Mouse (Mus musculus) liver, embryonic 16.5 days (tissue): ENCODE measurements around the gene Gpr4. TPM values are rescaled to one million over a fixed set of nuclear protein-coding genes. Genes with fewer than 3 reads are reported as not detected.

Source experiments
- ATAC-seq: fragments of 200-750 bp; cut with Nextera tagmentation; 2 replicates; pipeline ENCODE4 v1.8.0; 2017; ENCODE audit warnings: low read depth, mild to moderate bottlenecking, moderate number of reproducible peaks, moderate library complexity
- H3K27ac ChIP-seq: fragments of 300-500 bp; sonication (generic); 2 replicates; pipeline ENCODE4 v1.5.1; 2014; ENCODE audit warnings: mild to moderate bottlenecking, low read length
- H3K27me3 ChIP-seq: fragments of 300-500 bp; sonication (generic); 2 replicates; pipeline ENCODE4 v1.6.1; 2014; ENCODE audit warnings: low read depth, low read length, mixed read lengths; ENCODE audit not compliant: control insufficient read depth, insufficient read depth
- H3K36me3 ChIP-seq: fragments of 300-500 bp; sonication (generic); 2 replicates; pipeline ENCODE4 v1.6.1; 2014; ENCODE audit warnings: mild to moderate bottlenecking; ENCODE audit not compliant: control insufficient read depth, insufficient read depth
- H3K4me1 ChIP-seq: fragments of 300-500 bp; sonication (generic); 2 replicates; pipeline ENCODE4 v1.6.1; 2014; ENCODE audit warnings: low read depth, low read length, mixed read lengths; ENCODE audit not compliant: control insufficient read depth
- H3K4me2 ChIP-seq: fragments of 300-500 bp; sonication (generic); 2 replicates; pipeline ENCODE4 v1.6.1; 2014; ENCODE audit warnings: low read depth, low read length, mixed read lengths
- H3K4me3 ChIP-seq: fragments of 300-500 bp; sonication (generic); 2 replicates; pipeline ENCODE4 v1.5.1; 2014; ENCODE audit warnings: low read depth, mild to moderate bottlenecking, low read length
- H3K9ac ChIP-seq: fragments of 300-500 bp; sonication (generic); 2 replicates; pipeline ENCODE4 v1.6.1; 2014; ENCODE audit warnings: low read depth, low read length
- H3K9me3 ChIP-seq: fragments of 300-500 bp; sonication (generic); replicated peaks from 2 replicates; pipeline ENCODE4 v1.6.1; 2016; ENCODE audit warnings: low read length; ENCODE audit not compliant: control insufficient read depth
- WGBS: fragments of 180-500 bp; shearing (Covaris S2); extraction: QIAGEN DNeasy Blood & Tissue Kit; methylation state at CpG from one replicate; pipeline ENCODE4 v1.1.7; 2014; ENCODE audit not compliant: insufficient replicate concordance; 5-methylcytosine and 5-hydroxymethylcytosine counted together
- polyA plus RNA-seq: library from polyadenylated mRNA; unstranded; fragments of >200 nt; fragmentation: Nextera tagmentation; extraction: Ambion mirVana; gene quantifications from 2 replicates; pipeline ENCODE4 v1.2.1, GENCODE M21; 2015

The Gpr4 gene
- polyA plus RNA-seq, 1 experiment from 2014 or later, result 0.60 TPM

GRCm38 (mm10) chr7:19229404-19229803 lies 17.1 kb downstream of the Gpr4 start:
- peak overlapping the region; percentile 85 for H3K9ac ChIP-seq
- no peak for ATAC-seq
- WGBS, result 24% methylated on average over 5 of the region's 5 CpGs
- peaks cover 41% of the 10 kb centered on the region for H3K4me1 ChIP-seq
- H3K27ac ChIP-seq, result peak overlapping the region; percentile 93
- H3K27me3 ChIP-seq, result no peaks in the 10 kb centered on the region
- H3K9me3 ChIP-seq, result no peaks in the 10 kb centered on the region
- H3K4me2 ChIP-seq, result peak overlapping the region; percentile 78
- peaks cover 3% of the 10 kb centered on the region; the same call in 1 of the 2 replicates for H3K36me3 ChIP-seq
- peak overlapping the region; percentile 77 for H3K4me3 ChIP-seq

- Histone ChIP-seq H3K27ac (no peak overlapping the region), H3K4me1 (peaks cover 39% of the 10 kb centered on the region), H3K4me2 (peak overlapping the region; percentile 78), H3K9me3 (no peaks in the 10 kb centered on the region), H3K4me3 (no peak overlapping the region; the same call in 1 of the 2 replicates), H3K27me3 (no peaks in the 10 kb centered on the region), H3K9ac (no peak overlapping the region), H3K36me3 (peaks cover 3% of the 10 kb centered on the region; the same call in 1 of the 2 replicates)
- 88% methylated on average over 2 of the region's 2 CpGs for WGBS
- no peak for ATAC-seq
Observed at GRCm38 (mm10) chr7:19230041-19230580, 17.8 kb downstream of the Gpr4 start.

GRCm38 (mm10) chr7:19230899-19231298 lies 18.6 kb downstream of the Gpr4 start:
- H3K27me3 ChIP-seq, result no peaks in the 10 kb centered on the region
- no peak overlapping the region for H3K27ac ChIP-seq
- H3K4me1 ChIP-seq, result peaks cover 39% of the 10 kb centered on the region
- H3K9me3 ChIP-seq, result no peaks in the 10 kb centered on the region
- 87% methylated on average over 5 of the region's 5 CpGs for WGBS
- H3K4me2 ChIP-seq, result no peak overlapping the region
- H3K9ac ChIP-seq, result no peak overlapping the region
- H3K4me3 ChIP-seq, result no peak overlapping the region
- no peak for ATAC-seq
- H3K36me3 ChIP-seq, result peaks cover 3% of the 10 kb centered on the region; the same call in 1 of the 2 replicates

GRCm38 (mm10) chr7:19231849-19232248 lies 19.5 kb downstream of the Gpr4 start:
- Histone ChIP-seq H3K9me3 (no peaks in the 10 kb centered on the region), H3K9ac (no peak overlapping the region), H3K4me2 (no peak overlapping the region), H3K4me3 (no peak overlapping the region), H3K4me1 (peaks cover 42% of the 10 kb centered on the region), H3K27ac (no peak overlapping the region), H3K36me3 (peaks cover 3% of the 10 kb centered on the region; the same call in 1 of the 2 replicates), H3K27me3 (no peaks in the 10 kb centered on the region)
- no peak for ATAC-seq
- WGBS, result 62% methylated on average over 3 of the region's 3 CpGs

GRCm38 (mm10) chr7:19234652-19235051 lies 22.3 kb downstream of the Gpr4 start:
- Histone ChIP-seq H3K9me3 (no peaks in the 10 kb centered on the region), H3K4me1 (peaks cover 53% of the 10 kb centered on the region), H3K9ac (no peak overlapping the region), H3K4me2 (no peak overlapping the region), H3K27ac (no peak overlapping the region), H3K27me3 (no peaks in the 10 kb centered on the region), H3K4me3 (no peak overlapping the region), H3K36me3 (peaks cover 3% of the 10 kb centered on the region; the same call in 1 of the 2 replicates)
- 66% methylated on average over 5 of the region's 5 CpGs for WGBS
- ATAC-seq, result no peak

- no peak for ATAC-seq
- Histone ChIP-seq H3K36me3 (peaks cover 3% of the 10 kb centered on the region; the same call in 1 of the 2 replicates), H3K27me3 (no peaks in the 10 kb centered on the region), H3K4me2 (no peak overlapping the region), H3K27ac (no peak overlapping the region; the same call in 1 of the 2 replicates), H3K9me3 (no peaks in the 10 kb centered on the region), H3K4me1 (peaks cover 53% of the 10 kb centered on the region), H3K9ac (no peak overlapping the region), H3K4me3 (no peak overlapping the region)
- WGBS, result 60% methylated on average over 2 of the region's 2 CpGs
Observed at GRCm38 (mm10) chr7:19235092-19235671, 22.8 kb downstream of the Gpr4 start.

- no peaks in the 10 kb centered on the region for H3K9me3 ChIP-seq
- WGBS, result 74% methylated on average over 2 of the region's 2 CpGs
- no peak overlapping the region for H3K4me2 ChIP-seq
- no peak overlapping the region for H3K27ac ChIP-seq
- H3K9ac ChIP-seq, result no peak overlapping the region; the same call in 1 of the 2 replicates
- peaks cover 3% of the 10 kb centered on the region; the same call in 1 of the 2 replicates for H3K36me3 ChIP-seq
- peaks cover 63% of the 10 kb centered on the region for H3K4me1 ChIP-seq
- H3K4me3 ChIP-seq, result no peak overlapping the region
- no peak for ATAC-seq
- H3K27me3 ChIP-seq, result no peaks in the 10 kb centered on the region
Observed at GRCm38 (mm10) chr7:19236411-19236810, 24.1 kb downstream of the Gpr4 start.

GRCm38 (mm10) chr7:19238344-19238743 lies 26.0 kb downstream of the Gpr4 start:
- Histone ChIP-seq H3K36me3 (peaks cover 3% of the 10 kb centered on the region; the same call in 1 of the 2 replicates), H3K27me3 (no peaks in the 10 kb centered on the region), H3K4me1 (peaks cover 59% of the 10 kb centered on the region), H3K4me2 (no peak overlapping the region), H3K27ac (peak overlapping the region; percentile 39; the same call in 1 of the 2 replicates), H3K9ac (no peak overlapping the region), H3K4me3 (no peak overlapping the region), H3K9me3 (no peaks in the 10 kb centered on the region)
- 94% methylated on average over 4 of the region's 4 CpGs for WGBS
- ATAC-seq, result no peak

GRCm38 (mm10) chr7:19239423-19239822 lies 27.1 kb downstream of the Gpr4 start:
- no peaks in the 10 kb centered on the region for H3K9me3 ChIP-seq
- no peaks in the 10 kb centered on the region; the same call in 1 of the 2 replicates for H3K36me3 ChIP-seq
- peak overlapping the region; percentile 60 for H3K4me2 ChIP-seq
- ATAC-seq, result peak; percentile 88
- no peaks in the 10 kb centered on the region for H3K27me3 ChIP-seq
- 0% methylated on average over 1 of the region's 1 CpGs for WGBS
- peak overlapping the region; percentile 89 for H3K27ac ChIP-seq
- peaks cover 65% of the 10 kb centered on the region for H3K4me1 ChIP-seq
- H3K9ac ChIP-seq, result peak overlapping the region; percentile 35
- H3K4me3 ChIP-seq, result peak overlapping the region; percentile 26; the same call in 1 of the 2 replicates
